Mouse (Mus musculus) forebrain, embryonic 10.5 days (tissue): Measurements from ENCODE around the gene Ppargc1a. TPM values are rescaled to one million over a fixed set of nuclear protein-coding genes. Genes with fewer than 3 reads are reported as not detected.

Experiments used
- DNase-seq: peaks from one replicate; pipeline ENCODE4 v3.0.0-alpha.2; 2017; ENCODE audit warnings: low spot score; ENCODE audit errors: extremely low spot score
- H3K27ac ChIP-seq: fragments of 300-500 bp; sonication (generic); 2 replicates; pipeline ENCODE4 v1.5.1; 2016; ENCODE audit warnings: mild to moderate bottlenecking
- H3K27me3 ChIP-seq: fragments of 300-500 bp; sonication (generic); 2 replicates; pipeline ENCODE4 v1.6.1; 2016; ENCODE audit warnings: mild to moderate bottlenecking; ENCODE audit not compliant: poor library complexity, severe bottlenecking
- H3K36me3 ChIP-seq: fragments of 300-500 bp; sonication (generic); replicated peaks from 2 replicates; pipeline ENCODE4 v1.6.1; 2016; ENCODE audit warnings: mild to moderate bottlenecking, moderate library complexity
- H3K4me1 ChIP-seq: fragments of 300-500 bp; sonication (generic); 2 replicates; pipeline ENCODE4 v1.6.1; 2016
- H3K4me3 ChIP-seq: fragments of 300-500 bp; sonication (generic); 2 replicates; pipeline ENCODE4 v1.5.1; 2016; ENCODE audit warnings: mild to moderate bottlenecking, moderate library complexity
- H3K9me3 ChIP-seq: fragments of 300-500 bp; sonication (generic); 2 replicates; pipeline ENCODE4 v1.6.1; 2016; ENCODE audit warnings: mild to moderate bottlenecking, moderate library complexity
- whole genome bisulfite sequencing: fragments of 180-500 bp; shearing (Covaris S2); methylation state at CpG from one replicate; pipeline ENCODE4 v1.1.7; 2016; 5-methylcytosine and 5-hydroxymethylcytosine counted together
- polyA plus RNA-seq: library from polyadenylated mRNA; unstranded; fragments of >200 nt; fragmentation: Nextera tagmentation; extraction: Ambion mirVana; gene quantifications from 2 replicates; pipeline ENCODE4 v1.2.1, GENCODE M21; 2016

Gene Ppargc1a
- polyA plus RNA-seq, 1 experiment from 2014 or later, result 2.6 TPM

DNA sequence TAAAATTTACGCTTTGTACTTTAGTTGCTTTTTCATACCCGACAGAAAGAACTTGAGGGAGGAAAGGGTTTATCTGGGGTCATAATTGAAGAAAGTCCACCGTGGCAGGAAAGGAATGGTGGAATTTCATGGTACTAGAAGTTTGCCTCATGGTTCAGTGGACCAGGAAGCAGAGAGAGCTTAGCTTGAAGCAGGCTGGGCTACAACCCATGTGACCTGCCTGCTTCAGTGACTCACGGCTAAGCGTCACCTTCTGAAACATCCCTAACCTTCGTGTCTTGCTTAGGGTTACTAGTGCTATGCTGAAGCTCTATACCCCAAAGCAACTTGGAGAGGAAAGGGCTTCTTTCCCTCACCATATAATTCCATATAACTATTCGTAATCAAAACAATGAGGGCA lies 151.1 kb downstream of the Ppargc1a start:
- WGBS, result 87% methylated on average over 7 of the region's 7 CpGs
- Histone ChIP-seq H3K4me3 (no peak overlapping the region), H3K9me3 (no peaks in the 10 kb centered on the region), H3K36me3 (no peaks in the 10 kb centered on the region), H3K27ac (no peak overlapping the region), H3K27me3 (no peaks in the 10 kb centered on the region), H3K4me1 (peaks cover 14% of the 10 kb centered on the region)
- DNase-seq, result no peak

DNA sequence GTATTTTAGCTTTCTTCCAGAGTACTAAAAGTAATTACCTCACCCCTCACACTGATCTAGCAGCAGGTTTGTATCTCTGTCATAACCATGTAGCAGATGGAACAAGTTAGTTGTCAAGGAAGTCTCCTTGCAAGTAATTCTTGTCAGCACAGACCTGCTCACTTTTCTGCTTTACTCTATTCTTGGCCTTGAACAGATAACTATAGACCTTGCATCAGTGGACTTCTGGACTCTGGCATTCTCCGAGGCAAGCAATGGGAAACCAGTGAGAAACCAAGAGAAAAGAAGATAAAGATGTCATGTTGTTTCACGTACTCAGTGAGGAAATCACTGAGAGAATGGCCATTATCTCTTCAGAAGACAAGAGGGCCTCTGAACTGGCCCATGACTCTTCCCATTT lies 152.1 kb downstream of the Ppargc1a start:
- Histone ChIP-seq H3K27me3 (no peaks in the 10 kb centered on the region), H3K27ac (no peak overlapping the region), H3K36me3 (no peaks in the 10 kb centered on the region), H3K4me3 (no peak overlapping the region), H3K9me3 (no peaks in the 10 kb centered on the region), H3K4me1 (peaks cover 14% of the 10 kb centered on the region)
- WGBS, result 83% methylated on average over 2 of the region's 2 CpGs
- no peak for DNase-seq

DNA sequence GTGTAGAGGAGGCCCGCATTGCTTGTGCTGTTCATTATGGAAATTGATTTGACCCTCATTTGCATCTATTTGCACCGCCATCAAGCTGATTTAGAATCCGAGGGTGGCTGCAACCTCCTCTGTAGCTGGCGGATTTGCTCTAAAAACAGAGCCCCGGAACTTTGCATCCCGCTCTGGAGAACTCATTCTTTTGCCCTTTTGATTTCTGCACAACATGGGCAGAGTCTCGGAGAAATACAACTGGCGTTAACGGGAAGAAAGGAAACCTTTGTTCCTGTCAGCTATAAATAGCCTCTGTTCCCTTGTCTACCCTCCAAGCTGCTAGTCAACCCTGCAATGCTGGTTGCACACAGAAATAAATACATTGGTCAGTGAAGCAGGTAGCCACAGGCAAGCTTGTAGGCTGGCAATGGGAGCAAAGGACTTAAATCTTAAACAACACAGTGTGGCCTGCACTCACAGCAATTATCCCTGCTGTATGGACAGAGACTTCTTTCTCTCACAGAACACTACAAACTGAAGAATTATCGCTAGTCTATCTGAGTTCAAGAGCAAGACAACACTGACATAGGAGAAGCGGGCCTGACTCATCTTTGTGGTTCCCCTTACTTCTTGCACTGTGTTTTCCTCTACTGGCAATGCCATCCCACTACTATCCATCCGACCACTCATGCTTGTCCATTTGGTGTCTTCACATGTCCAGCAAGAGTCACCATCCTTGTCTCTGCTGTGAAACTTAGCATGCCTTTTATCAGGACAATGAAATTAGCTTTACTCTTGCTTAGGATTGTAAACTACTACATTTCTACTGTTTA lies 155.0 kb downstream of the Ppargc1a start:
- Histone ChIP-seq H3K9me3 (no peaks in the 10 kb centered on the region), H3K36me3 (no peaks in the 10 kb centered on the region), H3K4me3 (peak overlapping the region; percentile 16; the same call in 1 of the 2 replicates), H3K27me3 (no peaks in the 10 kb centered on the region), H3K27ac (peak overlapping the region; percentile 70), H3K4me1 (peaks cover 14% of the 10 kb centered on the region)
- DNase-seq, result peak; percentile 17
- WGBS, result 34% methylated on average over 12 of the region's 12 CpGs

DNA sequence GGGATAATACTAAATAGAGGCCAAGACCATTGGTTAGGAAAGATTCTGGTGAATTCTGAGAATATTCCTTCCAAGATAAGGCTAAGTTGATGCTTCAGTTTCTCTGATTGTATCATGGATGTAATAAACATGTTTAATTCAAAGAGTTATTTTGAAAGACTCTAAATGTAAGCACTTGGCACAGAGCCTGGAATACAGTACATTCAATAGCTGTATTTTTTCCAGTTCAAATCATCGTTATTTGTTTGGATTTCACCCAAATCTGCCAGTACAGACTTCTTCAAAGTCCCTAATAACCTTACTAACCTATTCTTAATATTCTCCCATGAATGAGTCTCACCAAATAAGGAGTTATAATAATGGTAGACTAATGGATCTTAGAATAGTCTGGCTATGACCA lies 157.5 kb downstream of the Ppargc1a start:
- Histone ChIP-seq H3K27ac (no peak overlapping the region), H3K27me3 (no peaks in the 10 kb centered on the region), H3K9me3 (no peaks in the 10 kb centered on the region), H3K36me3 (no peaks in the 10 kb centered on the region), H3K4me3 (no peak overlapping the region), H3K4me1 (peaks cover 14% of the 10 kb centered on the region)
- 88% methylated on average over 1 of the region's 1 CpGs for WGBS
- no peak for DNase-seq

DNA sequence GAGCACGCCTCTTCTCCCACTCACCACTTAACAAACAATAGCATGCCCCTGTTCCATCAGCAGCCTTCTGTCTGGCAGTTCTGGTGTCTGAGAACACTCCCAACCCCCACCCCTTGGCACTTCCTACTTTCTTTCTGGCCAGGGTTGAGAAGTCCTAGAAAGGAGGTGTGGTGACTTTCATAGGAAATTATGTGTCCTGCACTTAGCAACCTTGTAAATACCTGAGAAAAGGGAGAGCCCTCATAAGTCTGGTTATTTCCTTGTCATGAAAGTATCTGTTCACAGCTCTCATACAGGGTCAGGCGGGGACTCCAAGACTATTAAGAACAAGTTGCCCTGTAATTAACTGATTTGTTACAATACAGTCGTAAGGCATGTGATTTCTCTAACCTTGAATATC lies 161.1 kb downstream of the Ppargc1a start:
- no peaks in the 10 kb centered on the region for H3K9me3 ChIP-seq
- no peak overlapping the region for H3K27ac ChIP-seq
- H3K36me3 ChIP-seq, result no peaks in the 10 kb centered on the region
- no peak overlapping the region for H3K4me3 ChIP-seq
- DNase-seq, result no peak
- 78% methylated on average over 3 of the region's 3 CpGs for WGBS
- no peaks in the 10 kb centered on the region for H3K27me3 ChIP-seq
- no peaks in the 10 kb centered on the region for H3K4me1 ChIP-seq
